Mouse (Mus musculus) adipocyte (in vitro differentiated cells): ENCODE data around the gene Cntd1.

ENCODE experiments used
- DNase-seq: peaks from one replicate; pipeline ENCODE4 v3.0.0-alpha.2; 2016; ENCODE audit warnings: low spot score

The Cntd1 gene

DNA sequence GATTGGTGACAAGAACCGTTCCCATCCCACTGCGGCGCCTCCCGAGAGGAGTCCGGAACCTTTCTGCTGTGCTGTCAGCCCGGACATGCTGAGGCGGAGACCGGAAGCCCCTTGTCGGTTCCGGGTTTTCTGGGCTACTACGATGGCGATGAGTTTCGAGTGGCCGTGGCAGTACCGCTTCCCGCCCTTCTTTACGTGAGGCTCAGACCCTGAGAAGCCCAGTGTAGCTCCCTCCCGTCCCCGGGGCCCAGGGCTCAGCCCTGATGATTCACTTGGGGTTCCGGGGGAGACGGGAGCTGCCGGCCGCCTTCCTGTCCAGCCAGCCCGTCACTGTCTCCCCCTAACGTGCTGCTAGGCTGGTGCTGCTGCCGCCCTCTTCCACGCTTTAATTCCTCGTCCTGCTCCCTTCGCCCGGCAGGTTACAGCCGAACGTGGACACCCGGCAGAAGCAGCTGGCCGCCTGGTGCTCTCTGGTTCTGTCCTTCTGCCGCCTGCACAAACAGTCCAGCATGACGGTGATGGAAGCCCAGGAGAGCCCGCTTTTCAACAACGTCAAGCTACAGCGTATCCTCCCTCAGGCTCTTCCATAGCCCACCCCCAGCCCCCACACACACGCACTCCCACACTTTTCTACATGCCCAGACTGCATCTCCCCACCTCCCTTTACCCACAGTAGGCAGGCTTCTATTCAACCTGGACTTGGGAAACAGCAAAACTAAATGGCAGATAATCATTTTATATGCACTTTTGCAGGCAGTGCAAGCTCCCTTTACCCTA is 25.0 kb upstream of the Cntd1 start, which contains the start of gene Vps25:
Gene Vps25, plus strand, starts transcription at position 95 of the 777 bp plus-strand sequence.
- DNase-seq: peak; percentile 88

DNA sequence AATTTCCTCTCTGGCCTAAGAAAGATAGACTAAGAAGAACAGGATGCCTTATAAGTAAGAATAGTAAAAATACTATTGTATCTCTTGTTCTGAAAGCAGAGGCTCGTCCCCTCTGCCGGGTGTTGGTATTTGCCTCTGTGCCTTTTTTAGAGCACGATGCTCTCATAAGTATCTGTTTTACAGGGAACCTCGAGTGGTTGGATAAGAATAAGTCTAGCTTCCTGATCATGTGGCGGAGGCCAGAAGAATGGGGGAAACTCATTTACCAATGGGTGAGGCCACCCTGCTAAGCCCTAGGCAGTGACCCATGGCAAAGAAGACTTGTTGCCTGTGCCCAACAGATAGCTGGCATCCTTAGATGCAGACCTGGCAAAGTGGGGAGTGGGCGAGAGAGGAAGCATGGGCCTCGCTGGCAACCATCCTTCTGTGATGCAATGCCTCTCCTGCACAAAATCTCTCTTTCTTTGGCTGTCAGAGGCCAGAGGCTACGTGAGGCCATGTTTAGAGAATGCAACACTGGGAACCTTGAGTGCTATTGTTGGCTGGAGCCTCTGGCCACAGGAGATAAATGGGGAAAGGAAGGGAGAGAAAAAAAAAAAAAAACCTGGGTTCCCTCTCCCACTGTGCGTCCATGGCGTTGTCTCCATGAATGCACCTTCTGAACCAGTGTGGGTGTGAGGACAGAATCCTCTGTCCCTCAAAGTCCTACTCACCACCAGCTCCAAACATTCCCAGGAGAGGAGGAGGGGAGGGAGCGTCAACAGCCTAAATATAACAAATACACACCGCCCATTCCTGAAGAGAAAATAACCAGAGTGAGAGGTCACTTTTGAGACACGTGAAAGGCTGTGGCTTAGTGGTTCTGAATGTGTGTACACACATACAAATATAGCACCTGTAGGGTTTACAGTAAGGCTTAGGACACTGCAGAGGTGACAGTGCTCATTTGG is 22.7 kb upstream of the Cntd1 start:
- peak; percentile 95 for DNase-seq

DNA sequence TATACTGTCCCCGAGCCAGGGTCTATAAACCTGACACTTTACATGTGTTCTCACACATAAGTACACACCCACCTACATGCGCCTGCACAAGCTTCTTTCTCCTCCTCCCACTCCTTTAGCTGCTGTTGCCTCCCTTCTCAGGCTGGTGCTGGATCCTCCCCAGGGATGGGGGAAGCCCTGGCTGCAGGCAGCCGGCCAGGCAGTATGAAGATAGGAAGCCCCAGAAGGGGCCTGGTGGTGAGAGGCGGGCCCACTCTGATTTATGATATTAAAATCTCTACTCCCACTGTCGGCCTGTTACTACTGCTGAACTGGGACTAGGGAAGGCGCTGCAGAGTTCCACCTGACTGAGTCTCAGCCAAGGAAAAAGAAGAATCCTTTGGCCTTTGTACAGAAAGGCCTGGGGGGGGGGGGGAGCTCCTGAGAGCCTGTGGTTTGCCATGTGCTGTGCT is 19.5 kb upstream of the Cntd1 start:
- peak; percentile 82 for DNase-seq

DNA sequence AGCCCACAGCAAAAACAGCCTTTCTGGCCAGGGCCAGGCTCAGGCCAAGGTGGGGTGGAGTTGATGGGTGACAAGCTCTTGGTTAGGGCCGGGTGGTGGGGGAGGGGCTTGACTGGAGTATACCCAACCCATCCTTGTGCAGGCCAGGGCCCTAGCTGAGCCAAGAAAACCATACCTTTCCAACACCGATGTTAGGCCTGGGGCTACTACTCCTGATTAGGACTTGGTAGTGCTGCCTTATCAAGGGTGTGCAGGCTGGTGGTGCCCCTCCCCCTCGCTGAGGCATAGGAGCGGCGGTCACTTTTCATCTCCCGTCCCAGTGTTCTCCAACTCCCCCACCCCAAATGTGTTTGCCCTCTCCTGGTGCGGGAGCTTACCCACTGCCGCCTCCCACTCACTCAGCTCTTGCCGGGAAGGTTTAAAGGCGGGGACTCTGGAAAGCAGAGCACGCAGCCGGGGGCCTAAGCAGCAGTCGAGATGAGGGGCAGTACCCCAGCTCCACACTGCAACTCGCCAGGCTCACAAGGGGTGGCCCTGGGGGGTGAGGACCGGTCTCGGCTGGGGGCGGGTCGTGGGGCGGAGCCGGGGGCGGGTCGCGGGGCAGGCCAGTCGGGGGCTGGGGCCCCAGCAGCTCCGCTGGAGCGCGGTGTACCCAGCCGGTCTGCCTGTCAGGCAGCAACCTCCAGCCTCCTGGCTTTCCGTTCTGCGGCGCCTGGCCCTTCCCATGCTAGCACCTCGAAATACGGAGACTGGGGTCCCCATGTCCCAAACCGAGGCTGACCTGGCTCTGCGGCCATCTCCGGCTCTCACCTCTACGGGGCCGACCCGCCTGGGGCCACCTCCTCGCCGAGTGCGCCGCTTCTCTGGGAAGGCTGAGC is 18.6 kb upstream of the Cntd1 start, which contains the start of gene Wnk4:
Gene Wnk4, plus strand, starts transcription at position 620 of the 878 bp plus-strand sequence.
- DNase-seq: peak; percentile 81

DNA sequence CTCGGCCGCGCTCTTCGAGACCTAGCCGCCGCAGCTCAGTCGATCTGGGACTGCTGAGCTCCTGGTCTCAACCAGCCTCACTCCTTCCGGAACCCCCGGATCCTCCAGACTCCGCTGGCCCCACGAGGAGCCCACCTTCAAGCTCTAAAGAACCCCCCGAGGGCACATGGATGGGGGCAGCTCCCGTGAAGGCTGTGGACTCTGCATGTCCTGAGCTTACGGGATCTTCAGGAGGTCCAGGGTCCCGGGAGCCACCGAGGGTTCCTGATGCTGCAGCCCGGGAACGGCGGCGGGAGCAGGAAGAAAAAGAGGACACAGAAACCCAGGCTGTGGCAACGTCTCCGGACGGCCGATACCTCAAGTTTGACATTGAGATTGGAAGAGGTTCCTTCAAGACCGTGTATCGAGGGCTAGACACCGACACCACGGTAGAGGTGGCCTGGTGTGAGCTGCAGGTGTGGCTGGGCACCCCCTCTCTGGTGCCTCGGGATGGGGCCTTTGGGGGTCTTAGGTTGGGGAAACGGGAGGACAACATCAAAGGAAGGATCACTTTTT is 17.9 kb upstream of the Cntd1 start:
- DNase-seq: no peak

DNA sequence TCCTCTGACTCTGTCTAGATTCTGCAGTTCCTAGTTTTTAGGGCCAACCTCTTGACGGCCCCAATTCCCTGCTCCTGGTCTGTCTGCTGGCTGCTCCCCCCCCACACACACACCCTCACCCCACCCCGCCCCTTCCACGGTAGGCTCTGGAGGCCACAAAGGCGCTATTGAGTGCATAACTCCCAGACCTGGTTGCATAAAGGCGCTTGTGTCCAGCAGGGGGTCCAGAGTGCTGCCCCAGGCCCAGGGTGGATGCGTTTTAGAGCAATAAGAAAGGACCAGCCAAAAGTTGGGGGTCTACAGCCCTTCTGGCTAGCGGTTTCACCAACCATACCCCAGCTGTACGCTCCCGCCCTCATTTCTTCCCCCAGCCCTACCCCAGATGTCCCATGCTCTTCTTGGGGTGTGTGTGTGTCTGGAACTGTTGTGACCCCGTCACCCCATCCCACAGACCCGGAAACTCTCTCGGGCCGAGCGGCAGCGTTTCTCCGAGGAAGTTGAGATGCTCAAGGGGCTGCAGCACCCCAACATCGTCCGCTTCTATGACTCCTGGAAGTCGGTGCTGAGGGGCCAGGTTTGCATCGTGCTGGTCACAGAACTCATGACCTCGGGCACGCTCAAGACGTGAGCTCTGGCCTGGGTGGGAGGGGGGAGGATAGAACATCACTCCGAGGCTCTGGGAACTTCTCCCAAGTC is 16.4 kb upstream of the Cntd1 start:
- DNase-seq: no peak

DNA sequence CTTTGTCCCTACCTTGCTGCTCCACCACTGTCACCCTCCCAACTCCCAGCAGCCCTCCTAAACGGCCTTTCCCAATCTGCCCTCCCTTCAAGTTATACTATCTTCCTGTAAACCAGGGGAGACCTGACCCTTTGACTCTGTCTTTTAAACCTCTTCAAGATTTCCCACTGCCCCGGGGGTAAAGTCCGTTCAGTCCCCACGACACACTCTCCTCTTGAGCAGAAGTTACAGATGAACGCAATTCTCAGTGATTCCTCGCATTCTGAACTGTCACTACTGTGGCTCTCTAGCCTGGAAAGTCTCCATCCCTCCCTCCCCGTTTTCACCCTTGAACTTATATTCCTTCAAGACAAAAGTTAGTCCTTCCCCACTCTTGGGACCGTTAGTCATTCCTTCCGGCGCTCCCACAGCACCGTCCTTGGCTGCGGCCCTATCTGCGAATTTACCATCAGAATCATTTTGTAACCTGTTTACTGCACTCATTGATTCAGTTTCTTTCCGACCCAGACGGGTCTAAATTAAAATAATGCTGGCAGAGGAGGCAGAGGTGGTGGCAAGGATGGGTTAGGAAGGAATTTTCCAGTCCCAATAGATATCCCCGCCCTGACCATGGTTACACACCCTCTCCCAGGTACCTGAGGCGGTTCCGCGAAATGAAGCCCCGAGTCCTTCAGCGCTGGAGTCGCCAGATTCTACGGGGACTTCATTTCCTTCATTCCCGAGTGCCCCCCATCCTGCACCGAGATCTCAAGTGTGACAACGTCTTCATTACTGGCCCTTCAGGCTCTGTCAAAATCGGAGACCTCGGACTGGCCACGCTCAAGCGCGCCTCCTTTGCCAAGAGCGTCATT is 15.4 kb upstream of the Cntd1 start:
- no peak for DNase-seq

DNA sequence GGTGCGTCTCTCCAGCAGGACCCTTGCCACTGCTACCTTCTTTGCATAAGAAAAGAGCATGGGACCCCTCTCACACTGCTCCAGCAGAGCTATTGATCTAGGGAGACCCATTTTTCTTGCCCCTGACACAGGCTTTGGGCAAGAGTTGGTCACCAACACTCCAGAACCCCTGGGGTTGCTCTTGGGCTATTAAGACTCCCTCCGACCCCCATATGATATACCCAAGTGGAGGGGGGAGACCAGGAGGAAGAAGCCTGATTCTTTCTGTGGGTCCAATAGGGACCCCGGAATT is 14.9 kb upstream of the Cntd1 start:
- no peak for DNase-seq

DNA sequence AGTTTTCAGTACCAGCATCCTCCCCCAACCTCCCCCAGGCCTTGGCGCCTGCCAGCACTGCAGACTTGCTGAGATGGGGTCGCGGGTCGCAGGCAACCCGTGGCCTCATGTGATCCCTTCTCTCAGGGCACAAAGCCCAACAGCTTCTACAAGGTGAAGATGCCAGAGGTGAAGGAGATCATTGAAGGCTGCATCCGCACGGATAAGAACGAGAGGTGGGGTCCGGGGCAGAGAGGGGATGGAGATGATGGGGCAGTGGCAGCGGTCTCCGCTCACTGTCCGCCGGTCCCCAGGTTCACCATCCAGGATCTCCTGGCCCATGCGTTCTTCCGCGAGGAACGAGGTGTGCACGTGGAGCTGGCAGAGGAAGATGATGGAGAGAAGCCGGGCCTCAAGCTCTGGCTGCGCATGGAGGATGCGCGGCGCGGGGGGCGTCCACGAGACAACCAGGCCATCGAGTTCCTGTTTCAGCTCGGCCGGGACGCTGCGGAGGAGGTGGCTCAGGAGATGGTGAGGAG is 13.8 kb upstream of the Cntd1 start:
- no peak for DNase-seq

DNA sequence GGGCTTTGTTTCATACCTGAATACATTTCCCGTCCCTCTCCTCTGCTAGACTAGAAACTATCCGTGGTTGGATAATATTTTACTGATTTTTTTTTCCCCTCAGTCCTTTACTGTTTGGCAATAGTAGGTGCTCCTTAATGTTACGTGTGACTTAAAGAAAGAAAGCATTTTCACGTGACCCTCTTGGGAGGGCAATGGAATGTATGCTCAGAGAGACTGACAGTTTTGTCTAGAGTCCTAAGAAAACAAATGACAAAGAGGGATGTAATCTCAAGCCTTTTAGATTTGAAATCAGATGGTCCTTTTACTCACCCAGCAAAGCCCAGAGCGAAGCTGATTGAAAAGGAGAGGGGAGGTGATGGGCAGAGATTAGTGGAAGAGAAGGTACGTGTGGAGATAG is 12.9 kb upstream of the Cntd1 start:
- DNase-seq: no peak

DNA sequence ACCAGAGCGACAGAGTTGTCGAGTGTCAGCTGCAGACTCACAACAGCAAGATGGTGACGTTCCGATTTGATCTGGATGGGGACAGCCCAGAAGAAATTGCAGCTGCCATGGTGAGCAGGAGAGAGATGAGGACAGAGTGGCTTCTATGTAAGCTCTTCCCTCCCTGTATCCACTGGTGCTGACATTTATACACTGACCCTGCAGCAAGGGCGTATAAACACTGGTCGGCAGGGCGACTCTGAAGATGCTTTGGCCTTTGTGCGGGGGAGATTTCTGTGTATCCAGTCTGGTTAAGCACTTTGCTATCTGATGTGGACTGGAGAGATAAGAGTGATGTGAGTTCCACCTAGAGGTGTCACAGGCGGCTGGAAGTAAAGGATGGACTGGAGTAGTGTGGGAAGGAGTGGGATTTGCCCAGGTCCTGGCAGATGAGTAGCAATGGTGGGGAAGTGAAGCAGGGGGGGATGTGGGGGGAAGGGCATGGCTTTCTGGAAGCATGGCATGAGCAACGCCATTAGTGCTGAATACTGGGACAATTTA is 9.2 kb upstream of the Cntd1 start:
- DNase-seq: no peak

DNA sequence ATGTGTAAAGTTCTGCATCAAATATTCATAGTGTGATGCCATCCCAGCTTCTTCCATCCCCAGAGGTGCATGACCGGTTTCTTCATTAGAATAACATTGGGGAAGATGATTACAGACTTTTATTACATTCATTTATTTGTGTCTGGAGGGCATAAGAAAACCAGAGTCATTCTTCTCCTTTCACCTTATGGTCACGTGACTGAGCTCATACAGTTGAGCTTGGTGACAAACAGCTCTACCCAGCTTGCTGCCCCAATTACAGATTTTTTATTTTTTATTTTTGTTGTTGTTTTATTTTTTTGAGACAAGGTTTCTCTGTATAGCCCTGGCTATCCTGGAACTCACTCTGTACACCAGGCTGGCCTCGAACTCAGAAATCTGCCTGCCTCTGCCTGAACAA is 6.4 kb upstream of the Cntd1 start:
- DNase-seq: no peak

DNA sequence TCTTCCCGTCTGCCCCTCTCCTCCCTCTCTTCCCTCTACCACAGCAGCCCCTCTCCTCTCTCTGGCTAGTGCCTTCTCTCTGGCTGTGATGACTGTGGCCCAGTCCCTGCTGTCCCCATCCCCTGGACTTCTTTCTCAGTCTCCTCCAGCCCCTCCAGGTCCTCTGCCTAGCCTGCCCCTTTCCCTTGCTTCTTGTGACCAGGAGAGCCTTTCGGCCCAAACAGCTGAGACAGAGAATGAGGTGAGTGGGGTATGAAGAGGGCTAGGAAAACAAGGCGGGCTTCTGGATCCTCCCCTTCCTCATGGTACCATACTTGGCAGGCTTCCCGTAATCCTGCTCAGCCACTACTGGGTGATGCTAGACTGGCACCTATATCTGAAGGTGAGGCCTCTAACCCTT is 3.5 kb upstream of the Cntd1 start:
- no peak for DNase-seq

DNA sequence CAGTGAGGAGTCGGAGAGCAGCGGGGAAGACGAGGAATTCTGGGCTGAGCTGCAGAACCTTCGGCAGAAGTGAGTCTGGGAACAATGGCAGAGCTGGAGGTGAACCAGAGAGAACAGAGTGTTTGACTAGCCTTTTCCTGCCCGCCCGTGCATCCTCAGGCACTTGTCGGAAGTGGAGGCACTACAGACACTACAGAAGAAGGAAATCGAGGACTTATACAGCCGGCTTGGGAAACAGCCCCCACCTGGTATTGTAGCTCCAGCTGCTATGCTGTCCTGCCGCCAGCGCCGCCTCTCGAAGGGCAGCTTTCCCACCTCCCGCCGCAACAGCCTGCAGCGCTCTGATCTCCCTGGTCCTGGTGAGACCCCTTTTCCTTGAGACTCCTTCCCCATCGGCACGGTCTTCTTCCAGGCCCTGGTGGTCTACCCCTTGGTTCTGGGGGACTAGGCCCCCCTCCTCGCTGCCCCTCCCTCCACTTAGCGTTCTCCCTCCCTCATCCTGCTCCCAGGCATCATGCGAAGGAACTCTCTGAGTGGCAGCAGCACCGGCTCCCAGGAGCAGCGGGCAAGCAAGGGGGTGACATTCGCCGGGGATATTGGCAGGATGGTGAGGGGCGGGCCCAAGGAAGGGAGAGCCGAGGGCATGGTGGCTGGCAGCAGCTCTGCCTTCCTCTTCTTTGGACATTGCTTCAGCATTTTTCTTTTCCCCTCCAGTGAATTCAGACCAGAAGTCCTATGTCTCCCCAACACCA is 2.3 kb upstream of the Cntd1 start:
- DNase-seq: no peak

DNA sequence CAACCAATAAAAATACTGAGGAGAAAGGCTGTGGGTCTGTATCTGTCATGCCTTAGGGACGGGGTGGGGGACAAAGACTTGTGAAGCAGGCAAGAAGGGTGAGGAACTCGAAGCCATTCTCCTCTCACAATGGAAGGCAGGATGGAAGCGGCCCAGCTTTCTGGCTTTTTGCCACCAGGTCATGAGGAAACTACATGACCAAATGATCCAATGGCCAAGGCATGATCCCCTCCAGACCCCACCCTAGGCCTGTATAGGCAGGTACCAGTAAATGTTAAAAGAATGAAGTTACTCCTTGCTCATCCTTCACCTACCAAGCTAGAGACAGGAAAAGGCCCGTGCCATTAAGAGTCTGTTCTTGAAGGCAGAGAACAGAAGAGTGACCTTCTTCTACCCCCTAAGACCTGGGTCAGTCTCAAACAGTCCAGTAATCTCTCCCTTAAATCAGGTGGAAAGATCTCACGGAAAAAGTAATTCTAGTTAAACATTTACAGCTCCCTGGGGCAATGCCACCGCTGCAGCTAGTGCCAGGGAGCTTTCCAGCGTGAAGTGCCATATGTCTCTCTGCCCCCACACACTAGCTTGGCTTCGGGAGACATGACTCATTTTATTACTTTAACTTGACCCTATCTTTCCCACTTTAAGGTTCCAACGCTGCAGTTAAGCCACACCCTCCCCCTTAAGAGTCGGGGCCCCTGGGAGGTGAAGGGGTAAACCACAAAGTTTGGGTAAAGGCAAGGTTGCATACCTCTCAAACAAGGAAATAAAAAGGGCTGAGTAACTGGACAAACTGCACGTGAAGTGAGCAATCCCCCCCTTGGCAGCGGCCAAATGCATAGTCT is 1.2 kb upstream of the Cntd1 start:
- peak; percentile 39 for DNase-seq

DNA sequence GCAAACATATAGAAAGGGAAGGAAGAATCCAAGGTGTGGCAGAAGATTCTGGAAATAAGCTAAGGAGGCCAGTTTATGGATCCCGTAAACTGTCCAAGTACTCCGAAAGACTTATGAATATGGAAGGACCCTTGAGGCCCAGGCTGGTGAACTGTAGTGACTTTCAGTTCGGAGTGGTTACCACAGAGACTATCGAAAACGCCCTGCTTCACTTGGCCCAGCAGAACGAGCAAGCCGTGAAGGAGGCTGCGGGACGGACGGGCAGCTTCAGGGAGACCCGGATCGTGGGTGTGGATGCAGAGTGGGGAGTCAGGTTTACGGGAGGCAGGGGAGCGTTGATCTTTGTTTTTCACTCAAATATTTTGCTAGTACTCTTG is 369 bp downstream of the Cntd1 start:
- no peak for DNase-seq

DNA sequence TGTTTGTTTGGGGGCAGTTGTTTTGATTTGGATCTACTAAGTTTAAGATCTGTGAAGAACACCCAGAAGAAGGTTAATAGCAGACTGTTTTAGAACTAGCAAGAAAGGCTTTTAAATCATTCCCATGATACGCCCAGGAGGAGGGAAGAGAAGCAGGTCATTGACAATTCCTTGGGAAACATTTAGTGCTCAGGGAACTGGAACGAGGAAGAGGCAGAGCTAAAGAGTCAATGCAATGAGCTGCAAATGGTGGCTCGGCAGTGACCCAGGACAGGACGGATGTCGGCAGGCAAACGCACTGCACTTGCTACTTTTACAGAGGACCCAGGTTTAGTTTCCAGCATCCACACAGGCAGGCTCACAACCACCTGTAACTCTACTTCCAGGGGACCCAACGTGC is 2.0 kb downstream of the Cntd1 start:
- DNase-seq: no peak

DNA sequence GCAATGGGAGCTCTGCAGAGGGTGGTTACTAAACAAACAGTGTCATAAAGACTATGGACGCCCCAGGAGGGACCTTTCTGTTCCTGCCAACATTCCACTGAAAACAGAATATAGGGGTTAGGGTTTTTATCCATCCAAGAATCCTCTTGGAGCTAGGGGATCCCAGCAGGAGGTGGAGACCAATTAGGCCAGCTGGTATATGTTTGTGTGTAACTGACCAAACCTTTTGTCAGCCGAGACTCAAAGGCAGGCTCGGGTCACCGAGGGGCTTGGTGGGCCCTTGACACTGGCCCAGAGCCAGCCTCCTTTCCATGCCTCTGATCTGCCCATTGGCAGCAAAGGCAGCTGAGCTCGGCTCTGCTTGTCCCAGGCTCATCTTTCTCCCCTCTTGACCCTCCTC is 4.1 kb downstream of the Cntd1 start:
- no peak for DNase-seq
